Mouse (Mus musculus) neutrophil, adult 59 days (primary cell): Measurements from ENCODE around the gene Ppil6. TPM values are rescaled to one million over a fixed set of nuclear protein-coding genes. Genes with fewer than 3 reads are reported as not detected.

Experiments
- total RNA-seq, 2 experiments: library from RNA; stranded (reverse); gene quantifications; 1 replicate in 1 of 2; 2 replicates in 1 of 2; pipeline ENCODE4 v1.2.4; 2023

The Ppil6 gene
- total RNA-seq: not detected

DNA sequence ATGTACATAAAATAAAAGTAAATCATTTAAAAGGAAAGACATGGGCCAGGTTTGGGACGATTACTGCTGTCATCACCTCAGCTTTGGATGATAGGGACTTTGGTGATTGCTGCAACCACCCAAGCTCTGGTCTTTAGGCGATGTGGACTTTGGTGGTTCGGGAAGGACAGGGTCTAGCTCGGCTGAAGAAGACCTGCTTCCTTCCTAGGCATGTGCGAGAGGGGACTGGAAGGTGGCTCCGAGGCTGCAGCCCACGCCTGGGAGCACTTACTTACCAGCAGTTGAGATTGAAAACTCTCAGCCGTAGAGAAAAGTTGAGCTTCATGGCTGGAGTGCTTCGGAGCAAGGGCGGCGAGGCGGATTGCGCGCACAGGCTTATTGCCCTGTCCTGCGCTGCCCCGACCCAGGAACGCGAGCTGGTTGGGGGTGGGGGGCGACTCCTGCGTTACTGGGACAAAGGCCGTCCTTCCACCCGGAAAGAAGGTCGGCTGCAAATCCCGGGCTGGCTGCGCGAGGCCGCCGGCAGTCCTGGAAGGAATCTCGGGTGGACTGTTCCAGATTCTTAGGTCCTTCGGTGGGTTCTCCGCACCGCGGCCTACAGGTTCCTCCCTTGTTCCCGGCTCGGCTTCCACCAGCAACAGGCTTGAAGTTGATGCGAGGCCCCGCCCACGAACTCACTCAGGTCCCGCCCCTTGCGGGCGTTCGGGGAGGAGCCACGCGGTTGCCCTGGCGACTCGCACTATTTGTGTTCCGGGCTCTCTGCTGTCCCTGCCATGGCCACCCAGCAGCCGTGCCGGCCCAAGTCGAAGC is at the start of gene Ppil6, which contains the start of gene Smpd2:
Ppil6 (plus strand) TSS at position 732 of the 810 bp plus-strand sequence.
Smpd2 (minus strand) TSS at position 662 of the 810 bp plus-strand sequence.

DNA sequence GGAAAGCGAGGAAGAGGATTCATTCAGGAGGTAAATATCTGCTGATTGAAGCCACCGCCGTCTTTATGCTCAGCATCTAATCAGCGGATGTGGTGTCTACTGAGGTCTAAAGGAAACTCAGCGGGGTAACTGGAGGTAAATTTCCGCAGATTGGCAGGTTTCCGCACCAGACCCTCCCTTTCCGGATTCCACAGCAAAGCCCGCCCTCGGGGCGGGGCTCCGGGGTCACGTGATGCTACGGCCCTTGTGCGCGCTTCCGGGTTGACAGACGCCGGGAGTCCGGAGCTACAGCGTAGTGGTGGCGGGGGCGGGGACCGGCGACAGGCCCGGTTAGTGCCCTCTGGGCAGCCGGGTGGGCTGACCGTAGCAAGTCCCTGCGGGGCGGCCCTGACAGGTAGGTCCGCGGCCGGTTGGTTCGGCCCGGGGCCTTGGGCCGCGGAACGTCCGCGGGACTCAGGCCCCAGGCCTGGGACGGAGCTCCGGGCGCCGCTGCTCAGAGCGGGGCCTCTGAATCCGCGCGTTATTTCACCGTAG is 40.0 kb upstream of the Ppil6 start, which contains the start of gene Zbtb24:
Zbtb24 (plus strand) TSS at position 247 of the 534 bp plus-strand sequence.

GRCm38 (mm10) chr10:41476171-41477017 is 13.8 kb upstream of the Ppil6 start, which contains the start of gene Mical1:
Gene Mical1, plus strand, starts transcription at chr10:41476314.

GRCm38 (mm10) chr10:41518981-41519618 is 28.9 kb downstream of the Ppil6 start, which contains the start of gene Cd164:
Gene Cd164, plus strand, starts transcription at chr10:41519414.

Other genes starting within 250 kb of the Ppil6 start
- gene Fig4, start 187.2 kb upstream of the Ppil6 start, total RNA-seq: 10 to 100 TPM; 15.2 to 15.4 TPM
- under 1 TPM in 1 of 2 experiments, not detected in 1; 0.07 TPM for gene Ak9, start 186.5 kb upstream of the Ppil6 start, total RNA-seq
- gene Zbtb24, start 40.1 kb upstream of the Ppil6 start, total RNA-seq: 10 to 100 TPM; 20.8 to 21.0 TPM
- 100 to 1,000 TPM; 258 to 270 TPM for gene Mical1, start 14.1 kb upstream of the Ppil6 start, total RNA-seq
- 10 to 100 TPM; 14.2 to 17.8 TPM for gene Smpd2, start 70 bp upstream of the Ppil6 start, total RNA-seq
- gene Cd164, start 29.0 kb downstream of the Ppil6 start, total RNA-seq: 100 to 1,000 TPM; 226 to 236 TPM
- 1 to 10 TPM; 3.2 to 4.5 TPM for gene Ccdc162, start 226.2 kb downstream of the Ppil6 start, total RNA-seq